Mouse (Mus musculus): ENCODE measurements around the gene Prkab1.
A peak's percentile ranks its signal among the peaks of the same experiment; 100 is the strongest.

The Prkab1 gene

GRCm38 (mm10) chr5:115982671-115983373 lies 41.5 kb downstream of the Prkab1 start:
- peak; percentile 28 for DNase-seq (ENCODE audit: extremely low read depth, insufficient read length, low spot score)

- no peak for DNase-seq (ENCODE audit: extremely low read depth, insufficient read length, low spot score)
These were observed 43.8 kb downstream of the Prkab1 start for GRCm38 (mm10) chr5:115980537-115980936.

GRCm38 (mm10) chr5:115979134-115979696 lies 45.1 kb downstream of the Prkab1 start:
- no peak for DNase-seq (ENCODE audit: extremely low read depth, insufficient read length, low spot score)

- no peak for DNase-seq (ENCODE audit: extremely low read depth, insufficient read length, low spot score)
These were observed 46.1 kb downstream of the Prkab1 start for GRCm38 (mm10) chr5:115978255-115978654.

- no peak for DNase-seq (ENCODE audit: extremely low read depth, insufficient read length, low spot score)
These were observed 46.6 kb downstream of the Prkab1 start for GRCm38 (mm10) chr5:115977757-115978156.

GRCm38 (mm10) chr5:115977266-115977665 lies 47.0 kb downstream of the Prkab1 start:
- DNase-seq (ENCODE audit: extremely low read depth, insufficient read length, low spot score), result no peak

GRCm38 (mm10) chr5:115976446-115976845 lies 47.9 kb downstream of the Prkab1 start:
- no peak for DNase-seq (ENCODE audit: extremely low read depth, insufficient read length, low spot score)

- no peak for DNase-seq (ENCODE audit: extremely low read depth, insufficient read length, low spot score)
These were observed 48.6 kb downstream of the Prkab1 start for GRCm38 (mm10) chr5:115975672-115976071.

GRCm38 (mm10) chr5:115971236-115971635 lies 53.1 kb downstream of the Prkab1 start:
- no peak for DNase-seq (ENCODE audit: extremely low read depth, insufficient read length, low spot score)
